Mouse (Mus musculus) cerebellum, postnatal 4 days (tissue): ENCODE measurements at regions not wholly inside any gene's neighbourhood (a gene's known extent, or its start where the extent isn't known, plus 50 kb on each side); places are given as distances from the start of the nearest gene placed in this dataset.

Experiments
- DNase-seq, 2 experiments: peaks; one replicate each; pipeline ENCODE4 v3.0.0; 2022; ENCODE audit warnings: low spot score in 2 of 2, mixed read lengths in 1 of 2

DNA sequence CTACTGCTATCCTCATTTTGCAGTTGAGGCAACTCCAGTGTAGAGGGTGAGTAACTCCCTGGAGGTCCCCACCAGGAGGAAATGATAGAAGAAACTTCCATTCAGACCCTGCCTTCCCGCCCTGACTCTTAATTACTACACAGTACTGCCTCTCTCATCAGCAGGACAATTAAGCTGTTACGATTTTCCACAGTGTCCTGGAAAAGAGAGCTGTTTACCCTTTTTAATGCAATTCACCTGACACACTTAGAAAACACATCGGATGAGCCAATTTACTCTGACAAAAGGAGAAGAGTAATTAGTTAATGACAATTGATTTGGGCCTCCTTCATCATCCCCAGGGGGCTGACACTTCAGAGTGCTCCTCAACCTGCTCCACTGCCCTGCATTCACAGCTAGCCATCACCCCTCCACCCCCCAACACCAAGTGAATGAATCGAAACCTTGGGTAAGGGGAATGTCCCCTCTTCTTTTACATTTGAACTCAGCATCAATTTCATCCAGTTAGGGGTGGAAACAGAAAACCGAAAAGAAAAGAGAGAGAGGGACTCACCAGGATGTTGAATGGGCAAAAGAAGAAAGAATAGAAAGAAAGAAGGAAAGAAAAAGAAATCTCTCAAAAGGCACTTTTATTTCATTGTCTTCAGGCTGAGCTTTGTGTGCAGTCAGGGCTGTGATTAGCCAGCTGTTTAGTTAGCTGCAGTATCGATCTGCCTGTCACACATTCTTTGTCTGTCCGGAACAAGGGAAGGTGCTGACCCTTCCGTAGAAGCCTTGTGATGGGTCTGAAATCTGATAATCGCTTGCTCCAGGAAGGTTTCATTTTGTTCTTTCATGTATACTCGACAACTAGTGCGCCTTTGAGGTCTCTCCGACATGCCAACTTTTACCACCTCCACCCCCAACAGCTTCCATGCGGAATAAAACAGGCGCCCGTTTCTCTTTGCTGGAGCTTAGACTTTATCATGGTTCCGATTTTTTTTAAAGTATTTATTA is 482.6 kb upstream of the Tenm4 start:
- no peak for DNase-seq

DNA sequence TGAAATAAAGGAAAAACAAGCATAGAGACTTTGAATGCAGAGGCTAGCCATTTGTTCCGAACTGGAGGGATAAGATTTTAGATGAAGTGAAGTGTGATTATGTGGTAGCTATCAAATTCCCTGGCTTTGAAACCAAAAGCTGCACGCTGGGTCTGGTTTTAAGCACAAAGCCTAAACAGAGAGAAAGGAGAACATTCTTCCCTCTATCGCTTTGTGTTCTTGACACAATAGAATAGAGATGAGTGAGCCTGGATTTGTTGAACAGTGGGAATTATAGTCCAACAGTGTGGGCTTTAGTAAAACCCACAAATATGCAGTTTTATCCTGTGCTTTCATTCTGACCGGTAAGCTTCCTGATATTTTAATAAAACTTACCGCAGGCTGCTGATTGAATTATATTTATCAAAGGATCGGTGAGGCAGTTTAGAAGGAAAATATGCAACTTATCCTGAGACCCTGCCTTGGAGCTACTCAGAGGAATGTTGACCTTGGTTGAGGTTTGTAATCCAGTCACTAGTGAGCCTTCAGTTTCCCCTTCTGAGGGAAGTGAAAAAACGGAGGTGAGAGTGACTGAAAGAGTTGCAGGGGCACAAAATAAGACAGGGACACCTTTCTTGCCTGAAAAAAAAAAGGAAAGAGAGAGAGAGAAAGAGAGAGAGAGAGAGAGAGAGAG is 481.7 kb upstream of the Tenm4 start:
- DNase-seq, result no peak

DNA sequence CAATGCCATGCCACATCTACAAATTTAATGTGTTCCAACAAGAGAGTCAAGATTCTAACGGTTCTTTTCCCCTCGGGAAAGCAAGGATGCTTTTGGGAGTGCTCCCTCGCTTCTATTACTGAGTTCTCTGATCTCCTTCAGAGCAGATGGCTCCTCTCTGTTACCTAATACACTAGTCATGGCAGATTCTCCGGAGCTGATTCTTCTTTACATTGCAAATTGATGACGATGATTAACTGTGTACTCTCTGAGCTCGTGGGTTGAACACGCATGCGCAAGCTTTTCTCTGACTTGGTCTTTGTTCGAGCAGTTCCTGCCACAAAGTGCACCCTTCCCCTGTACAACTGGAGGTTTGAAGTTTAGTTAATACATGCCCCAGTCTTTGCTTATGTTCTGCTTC is 471.5 kb upstream of the Tenm4 start:
- no peak for DNase-seq

DNA sequence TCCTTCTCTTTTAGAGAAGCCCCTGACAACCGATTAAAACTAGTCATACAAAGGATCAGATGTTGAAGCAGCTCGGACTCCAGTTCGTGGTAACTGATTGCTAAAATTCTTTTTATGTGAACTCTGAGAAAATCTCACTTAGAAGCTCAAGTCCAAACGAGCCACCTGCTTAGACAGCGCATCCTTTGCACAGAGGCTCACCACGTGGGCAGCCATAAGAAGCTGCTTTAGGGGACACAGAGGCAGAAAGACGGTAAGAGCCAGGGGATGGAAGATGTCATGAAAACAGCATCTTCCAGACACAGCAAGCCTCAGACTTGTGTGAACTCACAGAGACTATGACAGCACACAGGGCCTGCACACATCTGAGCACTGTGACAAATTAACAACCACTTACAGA is 461.0 kb upstream of the Tenm4 start:
- no peak for DNase-seq

DNA sequence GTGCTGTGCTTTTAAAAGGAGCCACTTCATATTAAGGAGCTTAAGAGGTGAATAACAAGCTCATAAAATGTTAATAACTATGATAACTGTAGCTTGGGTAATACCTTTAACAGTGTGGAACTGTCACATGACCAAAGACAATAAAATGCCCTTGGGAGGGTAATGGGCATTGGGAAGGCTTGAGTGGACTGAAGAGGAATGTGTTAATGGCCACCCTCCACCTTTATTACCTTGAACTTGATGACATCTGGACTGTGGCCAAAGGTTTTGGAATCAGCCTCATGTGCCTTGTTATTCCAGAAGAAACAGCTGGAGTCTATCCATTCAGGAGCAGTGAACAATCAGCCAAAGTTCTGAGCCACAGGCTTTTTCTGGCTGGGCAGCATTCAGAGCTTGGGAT is 451.0 kb upstream of the Tenm4 start:
- no peak for DNase-seq

DNA sequence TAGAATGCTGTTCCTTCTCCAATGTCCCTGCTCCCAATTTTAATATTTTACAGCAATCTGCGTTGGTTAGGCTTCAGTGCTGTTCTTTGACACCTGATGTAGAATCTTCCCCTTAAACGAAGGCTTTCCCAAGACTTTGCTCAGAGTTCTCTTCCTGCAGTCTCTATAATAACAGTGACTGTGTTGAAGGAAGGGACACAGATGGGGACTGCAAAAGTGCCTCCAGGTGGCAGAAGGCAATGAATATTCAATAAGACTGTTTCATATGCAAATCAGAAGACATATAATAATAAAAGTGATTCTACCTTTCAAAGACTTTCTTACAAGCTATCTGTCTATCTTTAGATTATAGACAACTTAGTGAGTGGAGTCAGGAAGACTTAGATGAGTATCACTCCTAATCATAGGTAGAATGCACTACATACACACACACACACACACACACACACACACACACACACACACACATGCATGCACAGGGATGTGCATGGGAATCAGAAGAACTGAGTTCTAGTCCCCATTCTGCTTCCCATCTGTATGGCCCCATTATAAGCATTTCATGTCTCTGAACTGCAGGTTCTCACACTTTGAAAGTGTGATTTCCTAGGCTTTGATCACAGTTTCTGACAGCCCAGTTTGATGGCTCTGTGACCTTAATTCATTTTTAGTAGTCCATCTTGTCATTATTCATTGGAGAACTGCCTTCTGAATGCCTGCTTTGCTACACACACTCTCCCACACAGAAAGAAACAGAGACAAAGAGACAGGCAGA is 445.1 kb upstream of the Tenm4 start:
- DNase-seq, result no peak

DNA sequence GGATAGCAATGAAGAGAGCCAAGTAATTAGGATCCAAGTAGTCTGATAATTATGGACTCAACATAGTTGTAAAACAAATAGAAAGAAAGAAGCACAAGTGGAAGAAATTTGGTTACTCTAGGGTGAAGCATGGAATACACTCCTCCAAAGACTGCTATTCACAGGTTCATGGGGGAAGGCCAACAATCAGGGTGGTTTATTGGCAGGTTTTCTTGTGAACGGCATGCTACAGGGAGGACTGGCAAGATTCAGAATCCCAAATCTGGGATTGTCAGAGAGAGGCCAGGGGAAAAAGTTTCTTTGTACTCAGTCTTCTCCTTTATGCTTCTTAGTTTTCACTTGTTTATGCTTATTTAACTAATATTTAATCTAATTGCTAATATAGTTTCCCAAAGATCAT is 437.2 kb upstream of the Tenm4 start:
- no peak for DNase-seq

DNA sequence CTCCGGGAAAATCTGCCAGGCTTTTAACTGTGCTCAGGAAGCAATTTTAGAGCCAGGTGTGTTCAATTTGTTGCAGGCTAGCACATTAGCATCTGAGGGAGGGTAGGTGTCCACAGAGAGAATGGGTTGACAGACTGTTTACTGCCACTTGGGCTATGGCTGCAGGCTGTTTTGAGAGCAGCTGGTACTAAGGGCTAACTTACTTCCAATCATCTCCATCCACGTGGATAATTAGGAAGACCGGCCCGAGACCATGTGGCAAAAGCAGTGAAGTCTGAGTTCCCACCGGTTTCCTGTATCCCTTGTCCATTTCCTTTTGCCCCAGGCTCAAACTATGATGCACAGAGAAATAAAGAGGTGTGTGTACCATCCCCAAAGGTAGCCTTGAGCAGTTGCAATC is 436.5 kb upstream of the Tenm4 start:
- DNase-seq, result peak in 1 of 2 experiments; percentile 3

DNA sequence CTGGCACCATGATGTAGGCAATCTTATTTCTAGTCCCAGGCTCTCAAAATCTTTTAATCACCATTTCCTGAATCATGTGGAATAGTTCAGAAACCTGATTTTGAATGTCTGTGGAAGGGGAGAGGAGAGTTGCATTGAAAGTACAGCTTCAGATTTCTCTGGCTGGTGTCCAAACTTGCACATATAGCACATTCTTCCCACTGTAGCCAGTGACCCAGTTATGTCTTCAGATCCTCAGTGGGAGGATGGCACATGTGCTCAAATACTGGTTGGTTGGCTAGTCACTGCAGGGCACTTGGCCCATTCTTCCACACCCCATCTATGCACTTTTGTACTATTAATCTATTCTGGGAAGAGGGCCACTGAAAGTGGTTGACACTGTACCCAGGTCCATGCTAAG is 434.3 kb upstream of the Tenm4 start:
- DNase-seq, result no peak

DNA sequence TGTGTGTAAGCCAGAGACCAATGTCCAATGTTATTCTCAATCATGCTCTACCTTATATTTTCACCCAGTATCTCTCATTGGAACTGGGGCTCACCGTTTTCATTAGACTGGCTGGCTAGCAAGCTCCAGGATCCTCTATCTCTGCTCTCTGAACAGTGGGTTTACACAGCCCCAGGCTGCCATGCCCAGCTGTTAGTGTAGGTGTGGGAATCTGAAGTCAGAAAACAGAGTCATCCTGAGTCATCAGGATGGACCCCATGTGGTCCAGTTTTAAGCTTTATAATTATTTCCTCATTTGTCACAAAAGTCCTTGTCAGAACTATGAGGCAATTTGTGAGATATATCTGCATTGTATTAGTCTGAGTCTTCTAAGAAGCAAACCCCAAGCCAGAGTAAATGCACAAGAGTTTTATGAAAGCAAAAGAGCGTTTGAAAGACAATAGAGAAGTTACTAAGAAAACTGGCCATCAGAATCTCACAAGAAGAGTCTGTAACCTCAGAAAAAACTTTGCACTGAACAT is 432.3 kb upstream of the Tenm4 start:
- no peak for DNase-seq

DNA sequence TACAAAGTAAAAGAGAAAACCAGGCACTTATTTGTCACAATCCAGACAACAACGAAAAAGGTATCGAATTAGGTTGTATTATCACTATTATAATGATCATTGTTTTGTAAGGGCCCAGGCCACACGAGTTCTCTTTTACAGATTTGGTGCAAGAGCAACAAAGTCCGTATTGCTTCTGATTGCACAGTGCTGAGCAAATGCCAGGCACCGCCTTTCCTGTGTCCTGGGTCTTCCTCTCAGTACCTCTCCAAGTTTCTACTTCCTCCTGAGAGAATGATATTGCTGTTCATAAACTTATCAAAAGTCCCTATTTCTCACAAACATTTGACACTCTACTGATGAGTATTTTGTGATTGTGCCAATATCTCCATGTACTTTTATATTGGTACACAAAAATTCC is 431.3 kb upstream of the Tenm4 start:
- no peak for DNase-seq

DNA sequence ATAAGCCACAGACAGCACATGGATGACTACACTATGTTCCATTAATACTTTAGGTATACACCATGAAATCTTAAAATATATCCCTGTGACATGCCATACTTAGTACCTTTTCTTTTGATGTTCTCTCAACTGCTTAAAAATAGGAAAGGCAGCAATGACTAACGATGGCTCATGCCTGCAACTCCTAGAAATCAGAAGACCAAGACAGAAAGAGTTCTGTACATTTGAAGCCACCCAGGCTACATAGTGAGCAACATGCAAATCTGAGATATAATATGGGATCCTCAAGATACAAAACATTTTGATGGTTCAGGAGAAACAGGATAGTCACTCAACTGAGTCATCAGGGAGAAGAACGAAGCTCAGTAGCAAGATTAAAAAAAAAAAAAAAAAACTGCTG is 412.7 kb upstream of the Tenm4 start:
- no peak for DNase-seq

DNA sequence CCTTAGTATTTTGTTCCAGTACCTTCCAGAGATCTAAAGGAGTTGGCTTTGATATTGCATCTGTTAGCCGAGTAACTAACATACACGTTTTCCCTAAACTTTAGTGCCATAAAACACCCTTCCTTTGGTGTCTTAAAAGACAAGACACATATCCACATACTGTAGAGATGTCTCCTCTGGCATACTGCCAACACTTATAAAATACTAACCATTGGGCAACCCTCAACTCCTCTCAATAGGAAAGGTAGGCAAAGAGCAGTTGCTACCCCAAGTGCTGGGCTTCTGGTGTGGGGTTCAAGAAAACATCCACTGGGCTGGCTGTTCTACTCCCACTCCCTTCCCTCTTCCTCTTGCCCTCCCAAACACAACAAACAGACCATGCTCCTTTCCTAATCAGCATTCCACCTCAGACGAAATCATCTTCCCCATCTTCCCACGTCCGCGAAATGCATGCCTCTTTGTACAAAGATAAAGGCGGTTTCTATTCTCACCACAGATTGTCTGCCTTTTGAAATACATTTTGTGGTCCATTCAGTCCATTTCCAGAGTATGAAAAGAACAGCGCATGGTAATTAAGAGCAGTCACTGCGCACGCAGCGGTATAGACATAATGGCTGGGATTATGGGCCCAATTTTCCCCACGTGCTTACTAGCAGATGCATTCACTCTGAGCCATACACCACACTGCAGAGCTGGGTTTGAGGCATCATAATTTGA is 409.9 kb upstream of the Tenm4 start:
- DNase-seq, result no peak

DNA sequence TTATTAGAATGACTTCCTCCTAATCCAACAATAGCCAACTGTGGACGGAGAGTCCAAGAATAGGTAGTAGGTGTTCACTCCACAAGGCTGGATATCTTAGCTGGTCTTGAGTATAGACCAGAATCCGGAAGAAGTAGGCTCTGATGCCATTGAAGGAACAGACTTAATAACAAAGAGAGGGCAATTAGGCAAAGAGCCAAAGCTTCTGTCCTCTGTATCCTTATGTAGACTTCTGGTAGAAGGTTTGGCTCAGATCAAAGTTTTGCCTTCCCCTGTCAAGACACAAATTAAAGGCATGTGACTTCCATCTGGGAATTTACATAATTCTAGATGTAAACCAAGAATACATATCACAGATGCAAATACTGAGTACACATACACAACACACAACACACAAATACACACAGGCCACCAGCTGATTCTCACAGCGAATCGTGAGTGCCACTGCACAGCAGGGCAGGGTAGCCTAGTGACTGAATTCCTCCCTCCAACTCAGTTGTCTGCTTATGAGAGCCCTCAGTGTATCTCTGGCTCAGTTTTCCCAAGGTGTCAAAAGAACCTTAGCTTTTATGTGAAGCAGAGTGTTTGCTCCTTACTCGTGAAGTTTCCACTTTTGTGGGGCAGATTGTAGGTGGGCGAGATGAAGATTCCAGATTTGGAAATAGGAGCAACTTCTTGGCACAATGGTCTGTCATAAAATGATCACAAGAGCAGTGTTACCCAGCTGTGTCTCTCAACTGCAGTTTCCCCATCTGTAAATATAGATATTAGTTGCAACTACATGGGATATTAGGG is 404.5 kb upstream of the Tenm4 start:
- no peak for DNase-seq

DNA sequence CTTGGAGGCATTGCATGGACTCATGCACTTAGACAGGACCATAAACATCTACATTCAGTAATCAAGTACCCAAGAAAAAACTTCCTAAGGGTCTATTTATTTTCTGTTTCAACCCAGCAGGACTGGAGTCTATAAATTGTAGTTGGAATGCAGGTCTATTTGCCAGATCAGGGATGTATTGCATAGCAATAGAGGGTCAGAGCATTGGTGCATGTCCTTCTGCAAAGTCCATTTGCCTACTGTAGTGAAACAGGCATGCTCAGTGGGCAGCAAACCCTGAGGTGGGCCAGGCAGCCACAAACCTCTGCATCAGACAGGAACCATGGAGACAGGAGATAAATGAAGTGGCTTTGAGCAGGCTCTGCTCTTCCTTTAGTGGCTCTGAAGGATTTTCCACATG is 386.5 kb upstream of the Tenm4 start:
- no peak for DNase-seq

DNA sequence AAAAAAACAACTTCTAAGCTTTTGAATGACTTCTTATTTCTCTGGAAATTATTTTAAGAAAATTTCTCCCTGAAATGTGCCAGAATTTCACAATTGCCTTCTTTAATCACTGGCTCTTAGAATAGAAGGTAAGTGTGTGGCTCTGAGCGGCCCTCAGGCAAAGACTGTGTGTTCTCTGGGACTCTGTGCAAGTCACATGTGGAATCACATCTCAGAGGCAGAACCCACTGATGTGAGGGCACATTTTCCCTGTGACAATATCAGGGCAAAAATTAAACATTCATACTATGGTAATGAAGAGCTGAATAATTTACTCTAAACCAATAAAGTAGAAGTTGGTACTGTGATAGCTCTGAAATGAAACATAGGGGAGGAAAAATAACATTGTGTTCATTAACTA is 383.5 kb upstream of the Tenm4 start:
- DNase-seq, result no peak

DNA sequence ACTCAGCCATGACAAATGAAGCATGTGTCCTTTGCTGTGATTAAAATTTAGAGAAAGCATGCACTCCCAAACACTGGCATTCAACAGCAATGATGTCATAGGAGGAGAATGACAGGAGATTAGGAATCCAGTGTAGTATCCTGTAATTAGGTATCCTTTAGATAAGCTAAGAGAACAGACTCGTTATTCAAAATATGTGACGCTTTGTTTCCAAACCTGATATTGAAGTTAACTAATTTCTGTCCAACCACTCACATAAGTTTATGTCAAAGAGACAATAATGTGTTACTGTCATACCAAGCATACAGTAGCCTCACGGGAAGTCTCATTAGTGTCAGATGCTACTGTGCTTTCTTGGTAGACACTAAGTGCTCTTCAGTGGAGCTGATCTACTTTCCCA is 383.1 kb upstream of the Tenm4 start:
- no peak for DNase-seq

DNA sequence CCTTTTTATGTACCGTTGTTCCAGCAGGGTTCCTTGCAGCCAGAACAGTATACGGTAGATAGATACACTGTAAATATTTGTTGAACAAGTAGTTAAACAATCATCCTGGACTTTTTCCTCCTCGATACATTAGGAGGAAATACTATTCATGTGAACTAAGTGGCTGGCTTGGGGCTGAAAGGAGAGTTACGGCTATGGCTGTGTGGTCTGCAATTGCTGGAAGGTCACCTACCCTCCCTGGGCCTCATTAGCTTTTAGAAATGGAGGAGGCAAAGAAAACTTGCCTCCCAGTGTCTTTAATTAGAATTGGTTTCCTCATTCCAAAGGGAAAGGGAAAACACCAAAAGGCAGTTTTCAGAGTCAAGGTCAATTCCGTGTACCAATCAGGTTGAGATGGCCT is 381.6 kb upstream of the Tenm4 start:
- no peak for DNase-seq

DNA sequence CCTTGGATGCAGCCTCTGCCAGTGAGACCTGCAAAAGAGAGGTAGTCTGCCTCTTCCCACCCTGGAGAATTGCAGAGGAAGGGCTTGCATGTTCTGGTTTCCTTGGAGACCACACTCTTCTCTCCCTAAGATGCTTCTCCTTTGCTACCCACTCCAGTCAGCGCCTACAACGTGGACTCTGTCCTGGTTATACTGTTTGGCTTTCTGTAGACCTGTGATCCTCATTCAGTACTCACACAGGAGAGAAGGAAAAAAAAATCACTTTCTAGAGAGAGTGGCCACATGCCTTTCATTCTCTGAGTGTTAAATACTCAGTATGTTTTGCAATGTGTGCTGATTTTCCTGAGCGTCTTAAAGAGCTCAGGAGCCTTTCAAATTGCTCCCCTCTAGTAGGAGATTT is 372.0 kb upstream of the Tenm4 start:
- DNase-seq, result no peak

DNA sequence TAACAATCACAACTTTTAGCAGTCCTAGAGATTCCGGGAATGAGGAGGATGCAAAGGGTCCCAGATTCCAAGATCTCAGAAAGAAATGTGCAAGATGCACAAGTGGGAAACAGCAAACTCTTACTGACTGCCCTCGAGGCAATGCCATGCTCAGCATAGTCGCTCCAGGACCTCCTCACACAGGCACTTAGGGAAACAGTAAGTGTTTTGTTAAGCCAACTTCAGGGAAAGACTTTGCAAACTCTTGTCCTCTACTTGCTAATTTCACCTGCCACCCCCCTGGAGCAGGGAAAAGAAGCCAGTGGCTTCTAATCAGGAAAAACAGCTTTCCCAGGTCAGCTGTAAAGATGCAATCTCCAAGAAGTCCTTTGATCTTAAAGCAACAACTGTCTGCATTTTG is 361.4 kb upstream of the Tenm4 start:
- DNase-seq, result no peak

DNA sequence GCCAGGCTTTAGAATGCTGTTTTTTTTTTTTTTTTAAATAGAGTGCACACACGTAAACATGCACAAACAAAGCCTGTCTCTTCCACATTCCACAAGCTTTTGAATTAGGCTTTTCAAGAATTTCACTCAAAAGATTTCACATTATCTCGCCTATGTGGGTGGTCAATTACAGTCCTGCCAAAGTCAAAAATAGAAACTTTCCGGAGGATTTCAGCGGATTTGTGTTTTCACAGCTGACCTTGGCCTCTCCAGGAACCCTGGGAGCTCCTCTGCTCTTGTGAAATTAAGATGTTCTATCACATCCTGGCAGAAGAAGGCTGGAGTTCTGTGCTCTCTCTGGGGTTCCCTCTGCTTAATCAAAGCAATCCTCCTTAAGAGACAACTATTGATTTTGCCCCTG is 360.9 kb upstream of the Tenm4 start:
- DNase-seq, result no peak
